Mouse (Mus musculus) cerebellum, adult 2 months (tissue): ENCODE results near the gene Psmb9.

Experiments
- CTCF ChIP-seq: fragments of 200-500 bp; IDR thresholded peaks from 2 replicates; pipeline ENCODE4 v1.5.1; 2011; ENCODE audit warnings: low read depth, mild to moderate bottlenecking, control low read depth, low read length, moderate library complexity, borderline replicate concordance; ENCODE audit not compliant: insufficient read depth
- POLR2A ChIP-seq: fragments of 200-500 bp; IDR thresholded peaks from 2 replicates; pipeline ENCODE4 v1.6.1; 2011; ENCODE audit warnings: low read length, control low read depth, borderline replicate concordance; ENCODE audit not compliant: insufficient read depth

- TF ChIP-seq POLR2A, result no peak
- TF ChIP-seq CTCF, result no peak
Observed at GRCm38 (mm10) chr17:34211746-34212365, 24.3 kb upstream of the Psmb9 start.
